Mouse (Mus musculus): Measurements from ENCODE around the gene Irgm1.

- TF ChIP-seq CTCF (IDR thresholded peaks at IDR 0.05; ENCODE audit: low read depth, low read length) (no peak), POLR2A (IDR thresholded peaks at IDR 0.05; ENCODE audit: insufficient read depth, low read length) (no peak)
These were observed 47.9 kb downstream of the Irgm1 start for GRCm38 (mm10) chr11:48823536-48823972.

Data from ES-Bruce4 (cell line).